Mouse (Mus musculus) megakaryocyte, embryonic 14.5 days (primary cell): ENCODE data around the gene Myom3.

Source experiments
- FLI1 ChIP-seq: IDR thresholded peaks from 2 replicates; pipeline ENCODE4 v1.6.1; 2012; ENCODE audit warnings: low read length, inconsistent platforms, mixed read lengths
- GATA1 ChIP-seq: IDR thresholded peaks from 3 replicates; pipeline ENCODE4 v1.6.1; 2012; ENCODE audit warnings: mixed read lengths, low read length, inconsistent platforms, borderline replicate concordance

GRCm38 (mm10) chr4:135765707-135766106 lies 6.2 kb downstream of the Myom3 start:
- TF ChIP-seq GATA1, result no peak
- TF ChIP-seq FLI1, result no peak
